Mouse (Mus musculus) heart, postnatal 0 days (tissue): ENCODE measurements around the gene Nisch. TPM values are rescaled to one million over a fixed set of nuclear protein-coding genes. Genes with fewer than 3 reads are reported as not detected.

ENCODE experiments used
- ATAC-seq: fragments of 200-750 bp; cut with Nextera tagmentation; 2 replicates; pipeline ENCODE4 v1.8.0; 2017; ENCODE audit warnings: low read depth, moderate number of reproducible peaks, moderate library complexity; ENCODE audit not compliant: insufficient read depth
- DNase-seq: peaks from one replicate; pipeline ENCODE4 v3.0.0-alpha.2; 2016; ENCODE audit warnings: low spot score
- H3K27ac ChIP-seq: fragments of 300-500 bp; sonication (generic); 2 replicates; pipeline ENCODE4 v1.5.1; 2014; ENCODE audit warnings: low read depth, mild to moderate bottlenecking
- H3K27me3 ChIP-seq: fragments of 300-500 bp; sonication (generic); 2 replicates; pipeline ENCODE4 v1.6.1; 2014; ENCODE audit warnings: low read length, mixed read lengths; ENCODE audit not compliant: control insufficient read depth, insufficient read depth
- H3K36me3 ChIP-seq: fragments of 300-500 bp; sonication (generic); replicated peaks from 2 replicates; pipeline ENCODE4 v1.6.1; 2014; ENCODE audit warnings: low read length, mixed read lengths; ENCODE audit not compliant: control insufficient read depth, insufficient read depth
- H3K4me1 ChIP-seq: fragments of 300-500 bp; sonication (generic); 2 replicates; pipeline ENCODE4 v1.6.1; 2014; ENCODE audit warnings: antibody characterized with exemption; ENCODE audit not compliant: control insufficient read depth, insufficient read depth
- H3K4me2 ChIP-seq: fragments of 300-500 bp; sonication (generic); 2 replicates; pipeline ENCODE4 v1.6.1; 2014; ENCODE audit warnings: low read depth, mild to moderate bottlenecking, low read length, moderate library complexity
- H3K4me3 ChIP-seq: fragments of 300-500 bp; sonication (generic); 2 replicates; pipeline ENCODE4 v1.5.1; 2014; ENCODE audit warnings: low read depth, low read length
- H3K9ac ChIP-seq: fragments of 300-500 bp; sonication (generic); replicated peaks from 2 replicates; pipeline ENCODE4 v1.6.1; 2014; ENCODE audit warnings: low read depth, low read length, mixed read lengths
- H3K9me3 ChIP-seq: fragments of 300-500 bp; sonication (generic); replicated peaks from 2 replicates; pipeline ENCODE4 v1.6.1; 2016; ENCODE audit warnings: low read length; ENCODE audit not compliant: control insufficient read depth
- CTCF ChIP-seq: IDR thresholded peaks from 2 replicates; pipeline ENCODE4 v1.5.1; 2016; ENCODE audit warnings: antibody characterized with exemption, control low read depth, low read depth
- EP300 ChIP-seq: IDR thresholded peaks from 2 replicates; pipeline ENCODE4 v1.6.1; 2016; ENCODE audit warnings: antibody characterized with exemption, low read depth
- WGBS: fragments of 180-500 bp; shearing (Covaris S2); extraction: QIAGEN DNeasy Blood & Tissue Kit; methylation state at CpG from one replicate; pipeline ENCODE4 v1.1.7; 2014; 5-methylcytosine and 5-hydroxymethylcytosine counted together
- polyA plus RNA-seq: library from polyadenylated mRNA; unstranded; fragments of >200 nt; fragmentation: Nextera tagmentation; extraction: Ambion mirVana; gene quantifications from 2 replicates; pipeline ENCODE4 v1.2.1, GENCODE M21; 2015
- total RNA-seq: library from RNA; depleted of rRNA; stranded (reverse); fragments of >200 nt; gene quantifications from 2 replicates; pipeline ENCODE4 v1.2.3, GENCODE M21; 2014; ENCODE audit warnings: low replicate concordance

The Nisch gene
- total and polyA plus RNA-seq, 2 experiments from 2014 or later, result 171 to 338 TPM

DNA sequence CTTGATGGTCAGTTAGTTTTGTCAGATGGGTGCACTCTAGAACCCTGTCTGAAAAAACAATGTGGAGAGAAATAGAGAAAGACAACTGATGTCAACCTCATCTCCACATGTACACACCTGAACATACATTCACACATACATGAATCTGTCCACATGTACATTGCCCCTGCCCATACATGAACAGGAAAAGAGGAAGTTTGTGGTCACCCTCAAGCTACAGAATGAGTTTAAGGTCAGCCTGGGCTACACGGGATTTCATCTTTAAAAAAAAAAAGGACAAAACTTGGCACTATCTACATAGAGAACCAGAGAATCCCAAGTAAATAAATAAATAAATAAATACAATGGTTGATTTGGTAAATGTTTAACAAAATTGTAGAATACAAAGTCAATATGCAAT is 28.0 kb upstream of the Nisch start:
- H3K9me3 ChIP-seq, result no peaks in the 10 kb centered on the region
- no peak overlapping the region for H3K4me3 ChIP-seq
- ATAC-seq (no peak), DNase-seq (no peak)
- no peaks in the 10 kb centered on the region for H3K27me3 ChIP-seq
- H3K36me3 ChIP-seq, result no peaks in the 10 kb centered on the region
- H3K4me1 ChIP-seq, result 0 out of 2 replicates have a peak, but pooled peaks cover 5% of the 10 kb centered on the region
- H3K4me2 ChIP-seq, result no peak overlapping the region
- no peak overlapping the region for H3K27ac ChIP-seq
- H3K9ac ChIP-seq, result no peak overlapping the region
- TF ChIP-seq CTCF, result no peak
- no peak for TF ChIP-seq EP300
- WGBS, result 73% methylated on average over 1 of the region's 1 CpGs

DNA sequence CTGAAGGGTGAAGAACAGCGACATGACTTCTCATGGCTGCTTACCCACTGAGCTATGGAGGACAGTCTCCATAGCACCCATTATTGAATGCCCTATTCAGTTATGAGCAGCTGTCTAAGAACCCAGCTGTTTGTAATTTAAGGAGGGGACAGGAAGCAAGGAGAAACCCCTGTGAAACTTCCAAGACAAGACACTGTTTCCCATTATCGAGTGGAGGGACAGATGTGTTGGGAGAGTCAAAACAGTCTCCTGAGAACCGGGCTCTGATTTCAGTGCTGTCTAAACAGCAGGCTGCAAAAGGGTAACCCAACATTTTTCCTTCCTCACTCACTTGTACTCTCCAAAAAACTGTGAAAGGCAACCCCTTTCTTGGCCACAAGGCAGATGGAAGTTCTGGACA is 23.8 kb upstream of the Nisch start:
- no peak overlapping the region for H3K4me3 ChIP-seq
- no peaks in the 10 kb centered on the region; the same call in 1 of the 2 replicates for H3K36me3 ChIP-seq
- no peak for TF ChIP-seq EP300
- no peak for TF ChIP-seq CTCF
- no peak overlapping the region for H3K4me2 ChIP-seq
- no peaks in the 10 kb centered on the region for H3K4me1 ChIP-seq
- H3K27me3 ChIP-seq, result no peaks in the 10 kb centered on the region
- H3K27ac ChIP-seq, result no peak overlapping the region
- 74% methylated on average over 3 of the region's 3 CpGs for WGBS
- H3K9ac ChIP-seq, result no peak overlapping the region
- no peaks in the 10 kb centered on the region for H3K9me3 ChIP-seq
- DNase-seq (no peak), ATAC-seq (no peak)

DNA sequence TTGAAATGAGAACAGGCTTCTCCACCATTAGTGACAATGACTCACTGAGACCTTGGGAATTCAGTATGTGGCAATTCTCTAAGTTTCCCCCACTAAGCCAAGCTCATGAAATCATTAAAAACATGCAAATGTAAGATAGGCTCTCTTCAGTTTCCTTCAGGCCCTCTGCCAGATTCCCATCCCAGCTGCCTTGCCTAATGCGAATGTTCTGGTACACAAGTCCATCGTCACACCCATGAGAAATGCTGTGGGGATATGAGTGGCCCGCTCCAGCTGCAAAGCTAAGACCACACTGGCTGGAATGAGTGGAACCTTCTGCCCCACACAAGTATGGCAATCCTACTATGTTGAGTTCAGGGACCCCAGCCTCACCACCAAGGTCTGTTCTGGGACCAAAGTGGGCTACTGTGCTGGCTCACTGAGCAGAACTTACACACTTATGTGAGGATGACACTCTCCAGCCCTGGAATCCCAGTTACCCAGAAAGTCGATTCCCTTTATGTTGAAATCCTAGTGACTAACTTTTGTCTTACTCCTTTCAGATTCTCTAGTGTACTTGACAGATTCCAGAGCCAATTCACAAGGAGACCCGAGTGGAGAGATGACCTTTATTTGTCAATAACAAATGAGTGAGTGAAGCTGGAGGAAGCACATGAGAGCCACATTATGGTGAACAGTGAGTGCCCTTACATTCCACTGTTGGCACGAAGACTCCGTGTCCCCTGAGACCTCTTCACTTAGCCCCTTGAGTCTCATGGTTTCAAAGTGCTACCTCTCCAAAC is 20.5 kb upstream of the Nisch start:
- H3K27me3 ChIP-seq, result no peaks in the 10 kb centered on the region
- H3K4me3 ChIP-seq, result no peak overlapping the region
- H3K4me1 ChIP-seq, result no peaks in the 10 kb centered on the region
- H3K36me3 ChIP-seq, result no peaks in the 10 kb centered on the region; the same call in 1 of the 2 replicates
- H3K27ac ChIP-seq, result no peak overlapping the region
- H3K4me2 ChIP-seq, result no peak overlapping the region
- ATAC-seq (no peak; the same call in 1 of the 2 replicates), DNase-seq (no peak)
- no peaks in the 10 kb centered on the region for H3K9me3 ChIP-seq
- no peak overlapping the region for H3K9ac ChIP-seq
- no peak for TF ChIP-seq EP300
- no peak for TF ChIP-seq CTCF
- WGBS, result 64% methylated on average over 7 of the region's 7 CpGs

DNA sequence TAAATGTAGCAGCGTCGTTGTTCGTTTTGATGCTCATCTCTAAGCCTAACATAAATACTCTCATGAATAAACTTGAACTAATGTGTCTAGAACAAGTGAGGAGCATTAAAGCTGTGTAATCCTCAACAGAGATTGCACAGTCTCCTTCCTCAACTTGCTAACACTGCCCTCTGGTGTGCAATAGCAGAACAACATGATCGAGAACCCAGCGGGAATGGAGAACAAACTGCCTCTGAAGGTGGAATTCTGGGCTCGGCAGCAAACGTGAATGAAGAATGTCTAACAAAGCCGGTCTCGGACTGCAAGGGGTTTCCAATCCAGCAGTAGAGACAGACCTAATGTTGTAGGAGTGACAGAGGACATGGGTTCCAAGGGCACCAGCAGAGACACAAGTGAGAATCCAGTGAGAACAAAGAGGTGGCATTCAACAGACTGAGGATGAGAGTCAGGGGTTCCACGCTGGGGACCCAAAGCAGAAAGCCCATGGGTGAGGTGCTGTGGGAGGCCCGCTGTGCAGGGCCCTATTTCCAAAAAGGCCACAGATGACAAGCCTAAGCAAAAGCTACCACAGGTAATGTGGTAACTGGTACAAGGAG is 17.3 kb upstream of the Nisch start:
- Histone ChIP-seq H3K4me2 (no peak overlapping the region), H3K4me1 (peaks cover 14% of the 10 kb centered on the region; the same call in 1 of the 2 replicates), H3K27me3 (no peaks in the 10 kb centered on the region), H3K9ac (no peak overlapping the region), H3K9me3 (no peaks in the 10 kb centered on the region), H3K27ac (peak overlapping the region; percentile 66), H3K36me3 (no peaks in the 10 kb centered on the region; the same call in 1 of the 2 replicates), H3K4me3 (no peak overlapping the region)
- 12% methylated on average over 11 of the region's 11 CpGs for WGBS
- TF ChIP-seq EP300 (no peak), CTCF (peak; percentile 98)
- DNase-seq (peak; percentile 85), ATAC-seq (peak; percentile 34)

DNA sequence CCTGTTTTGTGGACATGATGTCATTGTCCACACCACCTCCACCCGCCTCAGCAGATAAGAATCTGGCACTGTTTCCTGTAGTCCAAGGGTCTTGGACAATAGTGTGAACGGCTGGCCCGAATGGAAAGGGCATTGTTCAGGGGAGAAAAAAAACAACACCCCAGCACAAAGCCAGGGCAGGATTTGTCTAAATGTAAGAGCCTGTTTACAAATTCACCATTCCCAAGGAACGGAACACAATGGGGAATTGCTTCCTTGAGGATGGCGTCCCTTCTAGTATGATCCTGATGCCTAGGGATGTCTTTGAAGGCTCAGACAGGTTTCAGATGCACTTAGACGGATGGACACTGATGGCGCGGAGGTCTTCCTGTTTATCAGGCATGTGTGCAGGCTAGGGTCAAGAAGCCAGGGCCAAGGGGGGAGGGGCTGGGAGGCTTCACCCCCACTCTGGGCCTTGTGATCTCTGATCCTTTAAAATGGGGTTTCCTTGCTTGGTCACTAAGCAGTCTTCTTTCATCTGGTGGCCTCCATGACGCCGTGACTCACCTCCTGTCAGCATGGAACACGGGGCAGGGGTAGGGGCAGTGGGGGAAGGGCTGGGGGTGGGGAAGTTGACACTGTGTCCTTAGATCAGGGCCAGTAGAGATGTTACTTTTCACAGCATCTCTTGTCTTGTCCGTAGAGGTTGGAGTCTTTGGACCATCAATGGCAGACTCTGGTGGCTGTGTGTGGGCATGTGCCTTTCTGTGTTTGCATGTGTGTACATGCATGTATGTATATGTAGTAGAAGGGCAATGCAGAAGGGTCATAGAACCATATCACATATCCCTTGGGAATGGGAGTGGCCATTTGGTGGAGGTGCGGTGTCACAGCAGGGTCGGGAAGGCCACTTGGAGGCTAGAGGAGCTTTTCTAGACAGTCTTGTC is 16.6 kb upstream of the Nisch start:
- WGBS, result 68% methylated on average over 14 of the region's 14 CpGs
- TF ChIP-seq CTCF, result no peak
- peak; percentile 82 for TF ChIP-seq EP300
- no peak overlapping the region for H3K4me2 ChIP-seq
- H3K4me1 ChIP-seq, result peaks cover 14% of the 10 kb centered on the region; the same call in 1 of the 2 replicates
- peak overlapping the region; percentile 66 for H3K27ac ChIP-seq
- peak; percentile 54 for ATAC-seq
- no peak overlapping the region for H3K9ac ChIP-seq
- H3K36me3 ChIP-seq, result no peaks in the 10 kb centered on the region; the same call in 1 of the 2 replicates
- no peaks in the 10 kb centered on the region for H3K9me3 ChIP-seq
- H3K27me3 ChIP-seq, result no peaks in the 10 kb centered on the region
- H3K4me3 ChIP-seq, result no peak overlapping the region
- DNase-seq, result peak; percentile 15
